8 mouse cellular contexts compared by ENCODE assay signal in genomic region chr10:40882333-40882732, GRCm38 (mm10). TPM values are rescaled to one million over a fixed set of nuclear protein-coding genes. Genes with fewer than 3 reads are reported as not detected.
A peak's percentile ranks its signal among the peaks of the same experiment; 100 is the strongest.
DNase-seq lines count a peak whose midpoint lies in the region; ATAC-seq and TF ChIP-seq lines count a peak whose summit lies in the region.

No protein-coding gene starts in this region.

- no peaks in the 10 kb centered on the region; the same call in 1 of the 2 replicates for H3K36me3 ChIP-seq in kidney, embryonic 16.5 days (ENCODE audit: insufficient read depth, low read length)
- no peaks in the 10 kb centered on the region for H3K36me3 ChIP-seq in embryonic facial prominence, embryonic 13.5 days
- H3K36me3 ChIP-seq in intestine, embryonic 15.5 days = no peaks in the 10 kb centered on the region
- no peaks in the 10 kb centered on the region for H3K36me3 ChIP-seq in midbrain, postnatal 0 days (ENCODE audit: insufficient read depth, low read length)

- no peaks in the 10 kb centered on the region for H3K27me3 ChIP-seq in kidney, embryonic 16.5 days (ENCODE audit: insufficient read depth, low read length)
- no peaks in the 10 kb centered on the region for H3K27me3 ChIP-seq in embryonic facial prominence, embryonic 13.5 days
- H3K27me3 ChIP-seq in intestine, embryonic 15.5 days (replicated peaks) = no peaks in the 10 kb centered on the region
- H3K27me3 ChIP-seq in midbrain, postnatal 0 days (ENCODE audit: insufficient read depth, low read length) = no peaks in the 10 kb centered on the region

- H3K4me1 ChIP-seq in kidney, embryonic 16.5 days (ENCODE audit: insufficient read depth, low read length) = peaks cover 13% of the 10 kb centered on the region
- H3K4me1 ChIP-seq in embryonic facial prominence, embryonic 13.5 days = peaks cover 18% of the 10 kb centered on the region
- H3K4me1 ChIP-seq in intestine, embryonic 15.5 days (replicated peaks) = 0 out of 2 replicates have a peak, but pooled peaks cover 2% of the 10 kb centered on the region
- peaks cover 6% of the 10 kb centered on the region; the same call in 1 of the 2 replicates for H3K4me1 ChIP-seq in midbrain, postnatal 0 days (ENCODE audit: insufficient read depth, low read length)

- peak overlapping the region; percentile 82 for H3K4me2 ChIP-seq in kidney, embryonic 16.5 days (replicated peaks; ENCODE audit: low read depth, low read length)
- H3K4me2 ChIP-seq in embryonic facial prominence, embryonic 13.5 days = peak overlapping the region; percentile 75
- peak overlapping the region; percentile 54 for H3K4me2 ChIP-seq in intestine, embryonic 15.5 days (replicated peaks)
- peak overlapping the region; percentile 46 for H3K4me2 ChIP-seq in midbrain, postnatal 0 days (ENCODE audit: low read depth, low read length, poor library complexity, severe bottlenecking)

- H3K9me3 ChIP-seq in kidney, embryonic 16.5 days (ENCODE audit: low read length) = no peaks in the 10 kb centered on the region
- H3K9me3 ChIP-seq in embryonic facial prominence, embryonic 13.5 days = no peaks in the 10 kb centered on the region
- H3K9me3 ChIP-seq in intestine, embryonic 15.5 days = no peaks in the 10 kb centered on the region
- no peaks in the 10 kb centered on the region for H3K9me3 ChIP-seq in midbrain, postnatal 0 days (ENCODE audit: low read length)

- no peak for DNase-seq in kidney, adult 8-10 months
- no peak for DNase-seq in midbrain, postnatal 0 days (ENCODE audit: low spot score)
- no peak for DNase-seq in embryo, embryonic 11 days
- DNase-seq in right cerebral cortex, postnatal 36 days (ENCODE audit: low spot score in 2 of 2) = no peak
- no peak for DNase-seq in right cerebral cortex, postnatal 4 days

- 14% methylated on average over 9 of the region's 9 CpGs for WGBS in kidney, embryonic 16.5 days
- WGBS in embryonic facial prominence, embryonic 13.5 days = 14% methylated on average over 9 of the region's 9 CpGs
- 10% methylated on average over 9 of the region's 9 CpGs for WGBS in intestine, embryonic 15.5 days
- 14% methylated on average over 9 of the region's 9 CpGs for WGBS in midbrain, postnatal 0 days

- H3K4me3 ChIP-seq in kidney, embryonic 16.5 days (ENCODE audit: low read length) = peak overlapping the region; percentile 97
- H3K4me3 ChIP-seq in embryonic facial prominence, embryonic 13.5 days = peak overlapping the region; percentile 91
- H3K4me3 ChIP-seq in intestine, embryonic 15.5 days (replicated peaks) = peak overlapping the region; percentile 90
- peak overlapping the region; percentile 96 for H3K4me3 ChIP-seq in midbrain, postnatal 0 days (ENCODE audit: low read depth, low read length)

- H3K27ac ChIP-seq in kidney, embryonic 16.5 days (ENCODE audit: low read length) = peak overlapping the region; percentile 67
- H3K27ac ChIP-seq in embryonic facial prominence, embryonic 13.5 days = peak overlapping the region; percentile 74
- H3K27ac ChIP-seq in intestine, embryonic 15.5 days = peak overlapping the region; percentile 74
- H3K27ac ChIP-seq in midbrain, postnatal 0 days (ENCODE audit: low read depth, low read length) = peak overlapping the region; percentile 84

- H3K9ac ChIP-seq in kidney, embryonic 16.5 days (replicated peaks; ENCODE audit: low read length) = peak overlapping the region; percentile 95
- H3K9ac ChIP-seq in embryonic facial prominence, embryonic 13.5 days = peak overlapping the region; percentile 94
- H3K9ac ChIP-seq in intestine, embryonic 15.5 days = peak overlapping the region; percentile 84
- peak overlapping the region; percentile 81 for H3K9ac ChIP-seq in midbrain, postnatal 0 days (replicated peaks; ENCODE audit: low read length, poor library complexity, severe bottlenecking)

- ATAC-seq in kidney, embryonic 16.5 days (ENCODE audit: low FRiP score, low TSS enrichment) = no peak
- ATAC-seq in embryonic facial prominence, embryonic 13.5 days (ENCODE audit: insufficient number of reproducible peaks, insufficient read depth, low FRiP score, low TSS enrichment, low read depth) = no peak
- no peak for ATAC-seq in intestine, embryonic 15.5 days
- no peak for ATAC-seq in midbrain, postnatal 0 days (ENCODE audit: low FRiP score)

- TF ChIP-seq CTCF in midbrain, postnatal 0 days (IDR thresholded peaks at IDR 0.05) = no peak

RNA-seq across cellular contexts. Expression of gene Cdc40, which starts 0.8 kb away (rescaled TPM):
- polyA plus RNA-seq in kidney, embryonic 16.5 days (2015; fragmentation: Nextera tagmentation; extraction: Ambion mirVana) = 38.5 and 41.3 TPM in 2 replicates
- 37.1 and 39.7 TPM in 2 replicates for polyA plus RNA-seq in embryonic facial prominence, embryonic 13.5 days (2015; fragmentation: Nextera tagmentation; extraction: Ambion mirVana)
- polyA plus RNA-seq in intestine, embryonic 15.5 days (2015; fragmentation: Nextera tagmentation; extraction: Ambion mirVana) = 26.8 and 29.7 TPM in 2 replicates
- total RNA-seq in midbrain, postnatal 0 days (2014; rRNA removed) = 19.8 and 20.0 TPM in 2 replicates
- 12.7 and 13.7 TPM in 2 replicates for polyA plus RNA-seq in midbrain, postnatal 0 days (2015; fragmentation: Nextera tagmentation; extraction: Ambion mirVana)

RNA-seq across cellular contexts. Expression of gene Wasf1, which starts 0.9 kb away (rescaled TPM):
- polyA plus RNA-seq in kidney, embryonic 16.5 days (2015; fragmentation: Nextera tagmentation; extraction: Ambion mirVana) = 17.5 and 24.3 TPM in 2 replicates
- 27.3 and 29.1 TPM in 2 replicates for polyA plus RNA-seq in embryonic facial prominence, embryonic 13.5 days (2015; fragmentation: Nextera tagmentation; extraction: Ambion mirVana)
- 12.4 and 14.8 TPM in 2 replicates for polyA plus RNA-seq in intestine, embryonic 15.5 days (2015; fragmentation: Nextera tagmentation; extraction: Ambion mirVana)
- total RNA-seq in midbrain, postnatal 0 days (2014; rRNA removed) = 28.4 and 30.4 TPM in 2 replicates
- polyA plus RNA-seq in midbrain, postnatal 0 days (2015; fragmentation: Nextera tagmentation; extraction: Ambion mirVana) = 150 and 155 TPM in 2 replicates
